Mouse (Mus musculus): Measurements from ENCODE around the gene Fbxo42.

The Fbxo42 gene

DNA sequence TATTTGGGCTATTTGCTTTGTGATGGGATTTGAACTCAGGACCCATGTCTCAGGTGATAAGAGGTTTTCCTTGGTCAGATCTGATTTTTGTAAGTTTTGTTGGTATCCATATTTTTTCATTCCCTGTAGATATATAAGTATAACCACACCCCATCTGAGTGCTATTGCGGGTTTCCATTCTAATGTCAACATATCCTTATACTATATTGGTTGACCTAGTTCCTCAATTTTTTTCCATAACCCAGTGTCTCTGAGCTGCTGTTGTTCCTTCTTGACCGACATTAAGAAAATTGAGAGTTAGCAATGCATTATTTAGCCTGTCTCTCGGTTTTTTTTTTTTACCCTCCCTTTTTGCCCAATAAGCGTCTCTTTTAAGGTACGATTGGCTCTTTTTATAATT, 75.0 kb downstream of the Fbxo42 start:
- DNase-seq, result no peak

- no peak for DNase-seq
These were observed 81.0 kb downstream of the Fbxo42 start for GRCm38 (mm10) chr4:141228687-141229086.

DNA sequence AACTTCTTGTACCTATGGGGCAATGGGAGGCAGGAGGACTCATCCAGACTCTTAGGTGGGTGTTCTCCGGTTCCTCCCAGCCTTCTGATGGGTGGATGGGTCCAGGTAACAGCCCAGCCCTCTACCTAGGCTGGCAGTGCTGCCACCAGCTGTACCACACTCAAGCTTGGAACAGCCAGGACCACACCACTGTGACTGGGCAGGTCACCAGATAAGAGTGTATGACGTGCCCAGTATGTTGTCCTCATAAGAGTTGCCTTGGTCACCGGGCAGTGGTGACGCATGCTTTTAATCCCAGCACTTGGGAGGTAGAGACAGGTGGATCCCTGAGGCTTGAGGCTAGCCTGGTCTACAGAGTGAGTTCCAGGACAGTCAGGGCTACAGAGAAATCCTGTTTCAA, 85.5 kb downstream of the Fbxo42 start:
- no peak for DNase-seq

DNA sequence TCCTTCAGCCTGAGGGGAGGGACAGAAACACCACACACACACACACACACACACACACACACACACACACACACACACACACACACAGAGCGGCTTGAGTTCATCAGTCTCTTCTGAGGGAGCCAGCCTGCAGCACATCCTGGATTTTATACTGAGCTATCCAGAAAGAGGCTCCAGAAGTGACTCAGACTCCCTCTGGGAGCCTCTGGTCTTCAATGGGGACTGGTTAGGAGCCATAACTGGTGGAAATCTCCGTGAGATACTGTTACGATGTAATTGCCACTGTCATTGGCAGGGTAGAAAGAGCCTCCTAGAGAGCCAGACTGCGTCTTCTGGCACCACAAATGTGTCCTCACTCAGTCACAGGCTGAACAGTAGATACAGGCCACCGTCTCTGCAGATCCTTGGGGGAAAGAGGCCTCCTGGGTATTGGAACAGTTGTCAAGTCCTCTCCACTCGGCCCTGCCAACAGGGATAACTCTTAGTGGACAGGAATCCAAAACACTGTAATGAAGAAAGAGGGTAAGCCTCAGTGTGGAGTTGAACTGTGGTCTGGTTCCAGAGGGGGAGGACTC, 87.9 kb downstream of the Fbxo42 start:
- DNase-seq, result no peak

- DNase-seq, result no peak
These were observed 89.1 kb downstream of the Fbxo42 start for GRCm38 (mm10) chr4:141236856-141237255.

DNA sequence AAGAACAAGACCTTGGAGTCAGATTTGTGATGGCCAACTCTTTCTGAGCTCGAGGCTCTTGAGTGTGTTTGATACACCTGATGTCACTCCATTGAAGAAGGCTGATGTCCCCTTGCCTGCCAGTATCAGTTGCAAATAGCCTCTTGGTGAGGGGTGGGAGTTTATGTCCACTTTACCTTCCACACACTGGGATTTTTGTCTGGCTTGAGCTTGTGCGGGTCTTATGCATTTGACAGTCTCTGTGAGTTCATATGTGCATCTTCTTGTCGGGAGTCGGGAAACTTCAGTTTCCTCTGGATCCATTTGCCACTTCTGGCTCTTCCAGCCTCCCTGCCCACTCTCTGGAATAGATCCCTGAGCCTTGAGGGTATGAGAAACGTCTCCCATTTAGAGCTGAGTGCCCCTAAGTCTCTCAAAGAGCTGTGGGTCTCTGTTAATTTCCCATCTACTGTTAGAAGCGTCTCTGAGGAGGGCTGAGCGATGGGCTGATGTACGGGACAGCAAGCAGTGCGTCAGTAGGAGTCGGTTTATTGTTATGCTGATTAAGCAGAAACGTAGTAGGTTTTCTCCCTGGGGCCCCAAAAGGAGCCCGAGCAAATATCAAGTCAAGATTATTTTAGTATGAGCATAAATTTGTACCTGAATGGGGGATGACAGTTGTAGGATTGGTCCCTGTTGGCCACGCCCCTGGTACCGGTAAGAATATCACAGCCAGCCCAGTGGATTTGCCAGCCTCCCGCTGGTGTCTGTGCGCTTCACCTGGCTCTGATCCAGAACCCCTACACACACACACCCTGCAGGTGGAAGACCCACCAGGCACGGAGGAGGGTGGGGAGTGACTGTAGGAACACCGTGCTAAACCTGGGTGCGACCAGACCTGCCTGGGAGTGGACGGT, 91.0 kb downstream of the Fbxo42 start:
- no peak for DNase-seq

GRCm38 (mm10) chr4:141239388-141240125, 91.8 kb downstream of the Fbxo42 start, which contains the start of gene Arhgef19:
Arhgef19 (plus strand) TSS chr4:141239499.
- DNase-seq, result peak; percentile 45

- DNase-seq, result no peak
These were observed 92.9 kb downstream of the Fbxo42 start for GRCm38 (mm10) chr4:141240617-141241016.

- DNase-seq, result no peak
These were observed 94.1 kb downstream of the Fbxo42 start for GRCm38 (mm10) chr4:141241861-141242260.

GRCm38 (mm10) chr4:141242651-141243241, 95.0 kb downstream of the Fbxo42 start:
- no peak for DNase-seq

- no peak for DNase-seq
These were observed 95.9 kb downstream of the Fbxo42 start for GRCm38 (mm10) chr4:141243636-141244035.

DNA sequence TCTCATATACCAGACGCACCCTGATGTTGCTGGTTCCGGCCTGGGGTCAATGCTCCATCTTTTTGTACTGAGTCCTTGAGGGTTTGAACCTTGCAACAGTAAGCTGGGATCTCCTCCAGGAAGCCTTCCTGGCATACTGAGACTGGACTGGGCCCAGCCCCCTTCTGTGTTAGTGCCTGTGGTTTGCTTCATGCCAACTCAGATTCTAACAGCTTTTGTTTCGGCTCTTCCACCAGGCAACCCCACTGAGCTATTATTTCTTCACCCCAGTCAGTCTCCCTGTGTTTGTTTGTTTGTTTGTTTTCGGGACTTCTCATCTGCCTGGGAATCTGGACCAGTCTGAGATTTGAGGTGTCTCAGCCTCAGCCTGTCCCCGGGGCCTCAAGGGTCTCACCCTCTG, 96.7 kb downstream of the Fbxo42 start:
- no peak for DNase-seq

GRCm38 (mm10) chr4:141244931-141245425, 97.3 kb downstream of the Fbxo42 start:
- DNase-seq, result peak; percentile 71

DNA sequence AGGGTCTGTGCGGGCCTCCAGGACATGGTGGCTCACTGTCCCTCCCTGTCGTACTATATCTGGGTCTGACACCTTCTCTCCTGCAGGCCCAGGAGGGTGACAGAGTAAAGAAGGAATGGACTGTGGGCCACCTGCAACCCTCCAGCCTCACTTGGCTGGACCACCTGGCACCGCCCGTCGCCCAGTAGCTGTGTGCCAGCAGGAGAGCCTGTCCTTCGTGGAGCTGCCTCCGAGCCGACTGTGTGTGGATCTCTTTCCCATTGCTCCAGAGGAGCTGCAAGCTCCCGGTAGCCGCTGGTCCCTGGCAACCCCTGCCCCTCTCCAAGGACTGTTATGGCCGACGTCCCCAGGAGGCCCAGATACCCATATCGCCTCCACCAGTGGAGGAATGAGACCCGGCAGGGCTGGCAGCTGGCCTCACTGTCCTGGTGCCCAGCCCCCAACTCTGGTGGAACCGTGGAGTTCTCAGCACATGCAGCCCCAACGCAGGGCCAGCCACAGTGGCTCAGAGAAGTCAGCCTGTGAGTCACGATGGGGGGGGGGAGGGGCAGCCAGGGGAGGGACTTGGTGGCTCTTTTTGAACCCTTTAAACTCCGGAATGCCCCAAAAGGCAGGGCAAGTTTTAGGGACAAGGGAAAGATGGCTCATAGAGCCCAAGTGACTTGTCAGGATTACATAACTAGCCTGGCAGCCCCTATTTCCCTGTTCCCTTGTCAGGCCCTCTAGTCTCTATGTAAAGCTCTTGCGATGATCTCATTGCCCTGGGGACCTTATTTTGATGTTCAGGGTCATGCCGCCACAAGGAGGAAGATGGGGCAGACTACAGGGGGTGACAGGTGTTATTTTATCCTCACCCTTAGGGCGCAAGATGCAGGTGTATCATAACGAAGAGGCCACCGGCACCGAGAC, 98.6 kb downstream of the Fbxo42 start:
- DNase-seq, result no peak

GRCm38 (mm10) chr4:141246998-141247350, 99.3 kb downstream of the Fbxo42 start:
- no peak for DNase-seq

DNA sequence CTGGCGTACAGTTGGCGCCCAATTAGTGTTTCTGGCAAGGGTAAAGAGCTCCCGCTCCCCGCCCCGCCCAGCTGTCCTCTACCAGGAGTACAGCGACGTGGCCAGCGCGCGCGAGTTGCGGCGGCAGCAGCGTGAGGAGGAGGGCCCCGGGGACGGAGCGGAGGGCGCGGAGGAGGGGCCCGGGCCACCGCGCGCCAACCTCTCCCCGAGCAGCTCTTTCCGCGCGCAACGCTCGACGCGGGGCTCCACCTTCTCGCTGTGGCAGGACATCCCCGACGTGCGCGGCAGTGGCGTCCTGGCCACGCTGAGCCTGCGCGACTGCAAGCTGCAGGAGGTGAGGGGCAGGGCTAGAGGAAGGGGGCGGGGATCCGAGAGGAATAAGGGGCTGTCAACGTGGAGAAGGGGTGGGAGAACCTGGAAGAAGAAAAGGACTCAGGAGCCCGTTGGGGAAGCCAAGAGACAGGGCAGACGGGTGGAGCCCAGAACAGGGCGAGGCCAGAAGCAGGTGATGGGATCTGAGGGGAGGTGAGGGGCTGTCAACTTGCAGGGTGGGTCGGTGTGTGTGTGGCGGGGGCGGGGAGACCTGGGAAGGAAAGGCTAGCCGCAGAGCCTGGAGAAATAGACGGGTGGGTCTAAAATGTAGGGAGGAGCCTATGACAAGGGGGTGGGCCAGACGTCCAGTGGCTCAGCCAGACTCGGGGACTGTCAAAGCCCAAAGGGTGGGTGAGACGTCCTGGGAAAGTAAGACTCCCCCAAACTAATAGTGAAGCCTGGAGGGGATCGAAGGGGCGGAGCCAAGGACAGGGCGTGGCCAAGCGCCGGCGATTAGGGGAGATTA, 100.3 kb downstream of the Fbxo42 start:
- DNase-seq, result no peak

DNA sequence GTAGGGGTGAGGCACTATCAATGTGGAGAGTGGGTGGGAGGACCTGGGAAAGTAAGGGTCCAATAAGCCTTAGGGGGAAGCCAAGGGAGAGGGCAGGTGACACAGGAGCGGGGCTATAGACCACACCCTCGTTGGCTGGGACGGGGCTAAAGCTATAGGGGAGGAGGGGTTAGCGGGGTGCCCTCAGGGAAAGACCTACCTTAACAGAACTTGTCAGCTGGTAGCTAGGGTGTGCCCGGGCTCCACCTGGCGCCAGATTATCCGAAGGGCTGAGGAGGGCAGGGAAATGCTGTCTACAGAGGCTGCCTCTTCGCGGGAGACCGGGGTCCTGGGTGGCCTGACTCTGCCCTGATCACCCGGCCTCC, 100.9 kb downstream of the Fbxo42 start:
- DNase-seq, result no peak

DNA sequence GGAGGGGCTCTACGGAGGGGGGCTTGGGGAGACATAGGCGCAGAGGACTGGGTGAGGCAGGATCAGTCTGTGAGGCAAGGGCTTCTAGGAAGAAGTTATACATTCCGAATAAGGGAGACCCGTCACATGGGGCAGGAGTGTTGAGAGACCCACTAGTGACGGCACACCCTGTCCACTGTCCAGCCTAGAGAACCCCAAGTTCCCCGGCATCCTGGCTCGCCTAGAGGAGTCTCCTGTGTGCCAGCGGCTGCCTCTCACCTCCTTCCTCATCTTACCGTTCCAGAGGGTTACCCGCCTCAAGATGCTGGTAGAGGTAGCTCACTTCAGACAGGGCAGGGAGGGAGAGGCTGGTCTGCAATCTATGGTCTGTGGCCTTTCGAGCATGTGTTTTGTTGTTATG, 101.7 kb downstream of the Fbxo42 start:
- DNase-seq, result no peak

DNA sequence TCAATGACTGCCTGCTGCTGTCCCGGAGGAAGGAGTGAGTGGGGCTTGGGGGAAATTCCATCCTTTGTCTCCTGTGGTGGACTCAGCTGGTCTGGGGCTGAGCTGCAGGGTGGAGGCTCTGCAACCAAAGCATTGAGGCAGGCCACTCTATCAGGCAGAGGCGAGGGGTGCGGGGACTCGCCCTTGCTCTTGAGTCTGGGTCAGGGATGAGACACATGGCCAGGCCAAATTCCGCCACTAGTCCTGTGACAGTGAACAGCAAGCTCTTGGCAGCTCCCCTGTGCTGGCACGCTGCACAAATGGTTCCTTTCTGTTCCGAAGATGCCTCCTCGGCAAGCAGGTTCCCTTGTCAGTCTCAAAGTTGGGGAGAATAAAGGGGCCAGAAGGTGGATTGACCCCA, 103.4 kb downstream of the Fbxo42 start:
- DNase-seq, result no peak

DNA sequence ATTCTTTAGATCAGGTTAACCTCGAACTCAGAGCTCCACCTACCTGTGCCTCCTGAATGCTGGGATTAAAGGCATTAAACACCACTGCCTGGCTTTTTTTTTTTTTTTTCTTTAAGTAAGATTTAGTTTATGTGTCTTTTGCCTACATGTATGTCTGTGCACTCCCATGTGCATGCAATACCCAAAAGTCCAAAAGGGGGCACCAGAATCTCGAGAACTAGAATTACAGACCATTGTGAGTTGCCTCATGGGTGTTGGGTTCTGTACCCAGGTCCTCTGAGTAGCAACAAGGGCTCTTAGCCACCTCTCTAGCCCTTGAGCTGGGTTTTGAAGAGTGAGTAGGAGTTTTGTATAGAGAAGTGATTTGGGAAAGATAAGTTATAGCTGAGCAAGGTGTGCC, 104.9 kb downstream of the Fbxo42 start:
- DNase-seq, result no peak

All from right cerebral cortex, postnatal 14 days (tissue).